Mouse (Mus musculus) lung, adult 2 months (tissue): Measurements from ENCODE around the gene E330017A01Rik.

Source experiments
- CTCF ChIP-seq: fragments of 200-500 bp; IDR thresholded peaks from 2 replicates; pipeline ENCODE4 v1.5.1; 2011; ENCODE audit warnings: mild to moderate bottlenecking, low read length, control low read depth; ENCODE audit not compliant: insufficient read depth
- POLR2A ChIP-seq: fragments of 200-500 bp; IDR thresholded peaks from 2 replicates; pipeline ENCODE4 v1.6.1; 2011; ENCODE audit warnings: low read depth, mild to moderate bottlenecking, control low read depth, low read length, borderline replicate concordance; ENCODE audit errors: extremely low read depth

DNA sequence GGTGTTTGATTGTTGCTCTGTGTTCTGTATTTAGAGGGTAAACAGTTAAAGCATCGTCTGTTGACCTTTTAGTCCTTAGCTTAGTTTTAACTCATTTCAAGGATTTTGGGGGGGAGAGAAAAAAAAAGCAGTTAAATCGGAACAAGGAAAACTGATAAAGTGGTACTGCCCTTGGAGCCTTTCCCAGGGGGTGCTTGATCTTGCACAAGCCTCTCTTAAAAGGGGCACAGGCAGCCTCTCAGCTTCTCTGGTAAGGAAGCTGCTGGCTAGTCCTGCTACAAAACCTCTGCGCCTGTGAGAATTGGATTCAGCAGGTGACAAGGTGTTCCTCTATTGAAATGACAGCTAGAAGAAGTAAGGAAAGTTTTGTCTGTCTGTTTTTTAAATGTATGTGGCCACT lies 16.2 kb downstream of the E330017A01Rik start:
- TF ChIP-seq CTCF (no peak), POLR2A (no peak)
